Mouse (Mus musculus) E14TG2a.4 (cell line): Measurements from ENCODE around the gene Npb.

Experiments used
- H3K27me3 ChIP-seq: 2 replicates; pipeline ENCODE4 v1.6.1; 2014; ENCODE audit warnings: low read length, control low read depth; ENCODE audit not compliant: insufficient read depth
- H3K36me3 ChIP-seq: 2 replicates; pipeline ENCODE4 v1.6.1; 2014; ENCODE audit warnings: low read length, control low read depth; ENCODE audit not compliant: insufficient read depth
- H3K4me1 ChIP-seq: replicated peaks from 2 replicates; pipeline ENCODE4 v1.6.1; 2014; ENCODE audit warnings: low read depth, low read length, control low read depth
- H3K4me3 ChIP-seq: replicated peaks from 2 replicates; pipeline ENCODE4 v1.5.1; 2014; ENCODE audit warnings: mild to moderate bottlenecking, low read length
- H3K9me3 ChIP-seq: 2 replicates; pipeline ENCODE4 v1.6.1; 2014; ENCODE audit warnings: low read length, control low read depth
- CTCF ChIP-seq: conservative IDR thresholded peaks from 2 replicates; pipeline ENCODE4 v1.5.1; 2014; ENCODE audit warnings: low read length
- NANOG ChIP-seq: IDR thresholded peaks from 2 replicates; pipeline ENCODE4 v1.6.1; 2014; ENCODE audit warnings: borderline replicate concordance, low read length, mixed read lengths
- POU5F1 ChIP-seq: IDR thresholded peaks from 2 replicates; pipeline ENCODE4 v1.6.1; 2014; ENCODE audit warnings: low read length, borderline replicate concordance

Npb gene

GRCm38 (mm10) chr11:120625152-120625775 lies 17.0 kb downstream of the Npb start, which contains the start of gene Sirt7:
Gene Sirt7 (minus strand): TSS chr11:120625240.
- TF ChIP-seq NANOG (no peak), POU5F1 (no peak), CTCF (no peak)
- Histone ChIP-seq H3K4me3 (peak within 1 kb of the TSS; percentile 98), H3K27me3 (no peaks in the 10 kb centered on the region)

DNA sequence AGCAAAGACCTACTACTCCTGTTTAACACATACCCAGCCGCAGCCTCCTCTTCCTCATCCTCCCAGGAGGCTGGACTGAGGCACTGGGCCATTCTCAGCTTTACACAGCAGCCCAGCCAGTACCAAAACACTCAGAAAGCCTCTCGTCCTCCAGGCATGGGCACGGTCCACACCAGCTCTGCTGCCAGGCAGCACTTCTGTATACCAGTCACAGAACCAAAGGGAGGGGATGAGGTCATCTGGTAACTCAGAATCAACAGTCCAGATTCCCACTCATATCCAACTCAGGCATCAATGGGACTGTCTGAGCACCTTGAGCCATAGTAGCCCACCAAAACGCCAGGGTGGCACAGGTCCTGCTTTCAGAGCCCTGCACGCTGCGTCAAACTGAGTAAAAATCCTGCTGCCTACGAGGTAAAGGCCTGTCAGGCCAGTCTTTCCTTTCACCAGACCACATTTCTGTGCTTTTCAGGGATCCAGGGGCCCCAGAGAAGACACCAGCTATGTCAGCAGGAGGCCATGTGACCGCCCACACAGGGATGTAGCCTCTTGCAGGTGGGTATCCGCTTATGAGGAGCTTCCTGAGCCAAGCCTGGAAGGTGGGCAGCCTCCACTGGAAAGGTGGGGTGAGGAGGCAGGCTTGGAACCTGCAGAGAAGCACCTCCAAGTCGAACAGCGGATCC lies 18.6 kb downstream of the Npb start:
- TF ChIP-seq NANOG (no peak), POU5F1 (no peak), CTCF (no peak)
- peak overlapping the region; percentile 37; the same call in 1 of the 2 replicates for H3K4me3 ChIP-seq
- H3K9me3 ChIP-seq, result no peaks in the 10 kb centered on the region
- H3K4me1 ChIP-seq, result peaks cover 85% of the 10 kb centered on the region
- peaks cover 73% of the 10 kb centered on the region for H3K36me3 ChIP-seq
- no peaks in the 10 kb centered on the region for H3K27me3 ChIP-seq

More at GRCm38 (mm10) chr11:120625152-120625775, 17.0 kb downstream of the Npb start, which contains the start of gene Sirt7:
- H3K4me1 ChIP-seq, result peaks cover 83% of the 10 kb centered on the region
- H3K9me3 ChIP-seq, result no peaks in the 10 kb centered on the region
- H3K36me3 ChIP-seq, result peaks cover 79% of the 10 kb centered on the region

DNA sequence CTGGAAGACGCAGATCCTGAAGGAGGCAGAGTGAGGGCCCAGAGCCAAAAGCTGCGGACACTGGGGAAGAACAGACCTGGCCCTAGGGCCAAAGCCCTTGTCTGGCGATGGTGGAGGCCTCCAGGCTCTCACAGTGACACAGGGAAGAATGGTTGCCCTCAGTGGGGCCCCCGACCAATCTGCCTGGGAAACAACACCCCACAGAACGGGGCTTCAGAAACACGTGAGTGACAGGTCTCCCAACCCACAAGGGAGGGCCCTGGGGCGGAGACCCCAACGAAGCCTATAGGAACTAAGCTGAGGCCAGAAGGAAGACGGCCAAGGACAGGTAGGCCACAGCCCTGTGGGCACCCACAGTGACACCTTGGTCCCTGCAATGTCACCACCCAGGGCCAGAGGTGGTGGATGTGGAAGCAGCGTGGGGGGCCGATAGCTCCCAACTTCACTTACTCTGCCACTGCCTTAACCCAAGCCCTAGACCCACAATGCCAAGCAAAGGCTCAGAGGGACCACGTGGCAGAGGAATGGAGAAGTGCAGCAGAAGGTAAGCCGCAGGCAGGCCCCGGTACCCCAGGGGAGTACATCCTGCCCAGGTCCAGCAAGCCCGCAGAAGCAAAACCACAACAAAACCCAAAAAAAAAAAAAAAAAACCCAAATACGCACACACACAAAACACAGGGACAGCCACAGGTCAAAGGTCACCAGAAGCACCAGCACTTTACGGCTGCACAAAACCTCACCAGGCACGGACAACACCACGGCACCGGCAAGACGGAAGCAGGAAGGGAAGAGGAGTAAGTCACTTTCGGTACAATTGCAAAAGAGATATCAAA lies 19.4 kb downstream of the Npb start:
- no peaks in the 10 kb centered on the region for H3K9me3 ChIP-seq
- TF ChIP-seq POU5F1, result no peak
- TF ChIP-seq NANOG, result no peak
- no peak for TF ChIP-seq CTCF
- H3K4me3 ChIP-seq, result peak overlapping the region; percentile 37
- H3K36me3 ChIP-seq, result peaks cover 67% of the 10 kb centered on the region
- H3K4me1 ChIP-seq, result peaks cover 86% of the 10 kb centered on the region
- H3K27me3 ChIP-seq, result no peaks in the 10 kb centered on the region

GRCm38 (mm10) chr11:120628601-120629340 lies 20.5 kb downstream of the Npb start:
- Histone ChIP-seq H3K4me1 (peaks cover 82% of the 10 kb centered on the region), H3K4me3 (peak overlapping the region; percentile 95), H3K27me3 (no peaks in the 10 kb centered on the region), H3K36me3 (peaks cover 57% of the 10 kb centered on the region), H3K9me3 (no peaks in the 10 kb centered on the region)
- TF ChIP-seq POU5F1 (no peak), CTCF (no peak), NANOG (no peak)

DNA sequence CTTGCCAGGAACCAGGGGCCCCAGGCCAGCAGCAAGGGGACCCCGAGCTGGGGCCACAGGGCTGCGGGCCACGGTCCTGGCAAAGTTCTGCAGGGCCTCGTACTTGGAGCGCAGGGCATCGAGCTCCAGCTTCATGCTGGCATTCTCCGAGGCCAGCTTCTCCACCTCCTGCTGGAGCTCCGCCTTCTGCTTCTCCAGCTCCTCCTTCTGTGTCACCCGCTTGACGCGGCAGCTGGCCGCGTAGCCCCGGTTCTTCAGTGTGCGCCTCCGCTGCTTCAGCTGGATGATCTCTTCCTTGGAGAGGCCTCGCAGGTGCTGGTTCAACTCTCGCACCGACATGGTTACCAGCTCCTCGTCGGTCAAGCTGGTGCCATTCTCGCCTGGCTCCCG lies 21.1 kb downstream of the Npb start:
- Histone ChIP-seq H3K4me3 (peak overlapping the region; percentile 95), H3K4me1 (peaks cover 82% of the 10 kb centered on the region), H3K36me3 (peaks cover 57% of the 10 kb centered on the region), H3K27me3 (no peaks in the 10 kb centered on the region), H3K9me3 (no peaks in the 10 kb centered on the region)
- TF ChIP-seq NANOG (no peak), POU5F1 (no peak), CTCF (no peak)

DNA sequence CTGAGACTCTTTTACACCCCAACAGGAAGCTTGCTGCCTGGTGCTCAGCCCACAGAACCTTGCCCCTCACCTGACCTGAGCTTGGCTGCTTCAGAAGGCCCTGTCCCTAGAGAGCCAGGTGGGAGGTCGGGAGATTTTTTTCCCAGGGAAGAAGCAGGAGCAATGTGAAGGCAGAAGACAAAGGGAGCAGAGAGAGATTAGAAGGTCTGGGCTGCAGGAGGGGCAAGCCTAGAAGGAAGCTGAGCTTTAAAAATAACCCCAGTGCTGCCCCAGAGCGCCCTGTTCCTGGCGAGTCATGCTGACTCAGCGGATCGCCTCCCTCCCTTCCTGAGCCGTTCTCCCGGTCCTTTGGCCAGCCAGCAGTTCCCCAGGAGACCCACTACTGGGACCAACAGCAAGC lies 21.6 kb downstream of the Npb start:
- H3K27me3 ChIP-seq, result no peaks in the 10 kb centered on the region
- no peak for TF ChIP-seq NANOG
- TF ChIP-seq POU5F1, result no peak
- no peak for TF ChIP-seq CTCF
- peaks cover 57% of the 10 kb centered on the region for H3K36me3 ChIP-seq
- no peaks in the 10 kb centered on the region for H3K9me3 ChIP-seq
- H3K4me1 ChIP-seq, result peaks cover 88% of the 10 kb centered on the region
- peak overlapping the region; percentile 95 for H3K4me3 ChIP-seq

DNA sequence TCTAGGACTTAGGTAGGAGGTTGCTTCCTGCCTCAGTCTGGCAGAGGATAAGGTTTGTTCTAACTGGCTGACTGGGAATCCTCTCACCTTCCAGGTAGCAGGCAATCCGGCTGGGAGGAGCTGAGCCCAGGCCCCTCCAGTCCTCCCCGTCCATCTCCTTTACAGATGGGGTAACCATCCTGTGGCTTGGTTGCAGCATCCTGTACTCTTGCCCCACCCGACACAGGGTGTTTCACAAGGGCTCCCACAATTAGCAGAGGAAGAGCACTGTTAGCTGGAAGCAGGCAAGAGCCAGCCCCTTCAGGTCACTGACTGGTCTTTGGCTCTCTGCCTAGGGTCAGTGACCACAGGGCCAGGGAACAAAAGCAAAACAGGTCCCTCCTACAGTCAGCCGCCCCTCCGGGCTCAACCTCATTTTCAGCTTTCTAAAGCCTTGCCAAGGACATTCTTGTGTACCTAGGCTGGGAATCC lies 22.2 kb downstream of the Npb start:
- no peaks in the 10 kb centered on the region for H3K9me3 ChIP-seq
- no peak for TF ChIP-seq NANOG
- no peak for TF ChIP-seq POU5F1
- no peak for TF ChIP-seq CTCF
- H3K4me3 ChIP-seq, result peak overlapping the region; percentile 95
- H3K36me3 ChIP-seq, result peaks cover 54% of the 10 kb centered on the region
- H3K27me3 ChIP-seq, result no peaks in the 10 kb centered on the region
- H3K4me1 ChIP-seq, result peaks cover 88% of the 10 kb centered on the region
